19 mouse cellular contexts compared by ENCODE assay signal in the genomic region with DNA sequence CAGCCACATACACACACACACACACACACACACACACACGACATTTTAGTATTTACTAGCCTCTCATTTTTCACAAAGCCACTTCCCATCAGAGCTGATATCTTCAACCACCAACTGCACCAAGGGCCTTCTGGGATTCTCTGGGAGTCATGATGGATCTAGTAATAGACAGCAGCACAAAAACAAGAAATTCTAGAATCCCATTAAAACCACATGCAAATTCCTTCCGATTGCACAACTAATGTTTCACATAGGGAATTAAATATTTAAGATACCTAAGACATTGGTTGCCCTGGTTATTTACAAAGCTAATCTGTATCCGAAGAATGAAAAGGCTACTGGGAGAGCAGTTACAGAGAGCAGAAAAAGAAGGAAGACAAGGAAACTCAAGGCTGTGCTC.
"Had no signal": no experiment of that assay in that cellular context is flagged by ENCODE, and none has a peak within 500 bp of the region (broad histone marks: within the 10 kb centered on the region; RNA-seq: fewer than 3 reads in every experiment).

No protein-coding gene starts in this region.

- H3K36me3 ChIP-seq: limb, embryonic 10.5 days; limb, embryonic 13.5 days; liver, embryonic 12.5 days; liver, embryonic 15.5 days; lung, embryonic 15.5 days; neural tube, embryonic 12.5 days; neural tube, embryonic 15.5 days had no signal

- ATAC-seq: liver, embryonic 12.5 days had no signal

- H3K4me3 ChIP-seq: layer of hippocampus, adult 2 months; limb, embryonic 10.5 days; limb, embryonic 13.5 days; liver, embryonic 12.5 days; liver, embryonic 15.5 days; lung, embryonic 15.5 days; neural tube, embryonic 12.5 days; neural tube, embryonic 15.5 days had no signal

- H3K4me2 ChIP-seq: limb, embryonic 13.5 days; liver, embryonic 12.5 days; liver, embryonic 15.5 days; lung, embryonic 15.5 days; midbrain, embryonic 11.5 days; neural tube, embryonic 12.5 days; neural tube, embryonic 15.5 days had no signal

- H3K4me1 ChIP-seq: limb, embryonic 10.5 days; limb, embryonic 13.5 days; liver, embryonic 12.5 days; liver, embryonic 15.5 days; lung, embryonic 15.5 days; neural tube, embryonic 12.5 days; neural tube, embryonic 15.5 days had no signal

- H3K27me3 ChIP-seq: limb, embryonic 13.5 days; liver, embryonic 12.5 days; liver, embryonic 15.5 days; lung, embryonic 15.5 days; neural tube, embryonic 12.5 days; neural tube, embryonic 15.5 days had no signal

- H3K27ac ChIP-seq: layer of hippocampus, adult 2 months; limb, embryonic 10.5 days; limb, embryonic 13.5 days; liver, embryonic 12.5 days; liver, embryonic 15.5 days; lung, embryonic 15.5 days; neural tube, embryonic 12.5 days; neural tube, embryonic 15.5 days had no signal

- H3K9me3 ChIP-seq: limb, embryonic 10.5 days; limb, embryonic 13.5 days; liver, embryonic 12.5 days; liver, embryonic 15.5 days; lung, embryonic 15.5 days; neural tube, embryonic 12.5 days; neural tube, embryonic 15.5 days had no signal

- H3K9ac ChIP-seq: limb, embryonic 13.5 days; liver, embryonic 12.5 days; liver, embryonic 15.5 days; lung, embryonic 15.5 days; neural tube, embryonic 12.5 days; neural tube, embryonic 15.5 days had no signal

- DNase-seq: kidney, postnatal 25 days; layer of hippocampus, adult 9-11 months; liver; lung, adult 18-20 months; lung, postnatal 10 days; lung, postnatal 4 days; midbrain, embryonic 14.5 days; retina, postnatal 1 day; thymus, adult 18-20 months; thymus, postnatal 36 days had no signal
